Mouse (Mus musculus) layer of hippocampus, postnatal 25 days (tissue): ENCODE data around the gene Gm20834. TPM values are rescaled to one million over a fixed set of nuclear protein-coding genes. Genes with fewer than 3 reads are reported as not detected.
"Not testable (repeated sequence)": the region's sequence is repeated elsewhere in the genome, so short reads cannot be mapped to it uniquely, and the experiment has no call there.

Source experiments
- DNase-seq, 2 experiments: peaks; one replicate each; pipeline ENCODE4 v3.0.0; 2022; ENCODE audit warnings: mixed read lengths in 2 of 2, low spot score in 1 of 2; ENCODE audit errors: extremely low spot score in 1 of 2
- total RNA-seq, 2 experiments: library from RNA; stranded (reverse); gene quantifications; 2 replicates each; pipeline ENCODE4 v1.2.3; 2021

Gene Gm20834
- not detected for total RNA-seq

DNA sequence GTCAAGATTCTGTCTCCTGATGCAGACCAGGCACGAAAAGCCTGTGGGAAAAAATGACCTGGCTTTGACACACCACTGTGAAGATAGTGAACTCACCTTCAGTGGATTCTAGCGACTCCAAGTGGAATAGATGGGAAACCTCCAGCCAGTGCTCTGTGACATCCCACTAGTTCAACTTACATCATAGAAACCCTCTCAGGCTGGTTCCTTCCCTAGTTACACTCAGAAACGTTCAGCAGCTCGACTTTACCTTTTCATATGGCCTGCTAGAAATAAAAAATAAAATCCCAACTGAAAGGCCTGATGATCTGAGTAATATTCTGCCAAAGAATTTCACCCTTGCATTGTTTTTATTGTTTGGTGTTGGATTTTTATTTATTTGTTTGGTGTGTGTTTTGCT lies at the start of gene Gm20834:
TSS of gene Gm20834 (minus strand) at position 101 of the 400 bp plus-strand sequence.
- not testable (repeated sequence) for DNase-seq

Other genes with a start within 250 kb of the Gm20834 start
- not detected for gene Gm21310, start 177.4 kb downstream of the Gm20834 start, total RNA-seq
- gene Gm28510, start 88.1 kb upstream of the Gm20834 start, total RNA-seq = not detected
- gene Gm20737, start 211.5 kb upstream of the Gm20834 start, total RNA-seq = not detected
- not detected for gene Gm21775, start 228.9 kb upstream of the Gm20834 start, total RNA-seq